Mouse (Mus musculus) thymus, adult 2 months (tissue): ENCODE data around the gene Phkg1.

Experiments
- CTCF ChIP-seq: fragments of 200-500 bp; IDR thresholded peaks from 2 replicates; pipeline ENCODE4 v1.5.1; 2012; ENCODE audit warnings: mild to moderate bottlenecking, control low read depth, low read length, moderate library complexity, borderline replicate concordance; ENCODE audit not compliant: control insufficient read depth, poor library complexity, insufficient read depth; ENCODE audit errors: extremely low read depth
- POLR2A ChIP-seq: fragments of 200-500 bp; IDR thresholded peaks from 2 replicates; pipeline ENCODE4 v1.6.1; 2012; ENCODE audit warnings: mild to moderate bottlenecking, low read length, control low read depth, moderate library complexity; ENCODE audit not compliant: control insufficient read depth, poor library complexity, insufficient read depth; ENCODE audit errors: extremely low read depth

DNA sequence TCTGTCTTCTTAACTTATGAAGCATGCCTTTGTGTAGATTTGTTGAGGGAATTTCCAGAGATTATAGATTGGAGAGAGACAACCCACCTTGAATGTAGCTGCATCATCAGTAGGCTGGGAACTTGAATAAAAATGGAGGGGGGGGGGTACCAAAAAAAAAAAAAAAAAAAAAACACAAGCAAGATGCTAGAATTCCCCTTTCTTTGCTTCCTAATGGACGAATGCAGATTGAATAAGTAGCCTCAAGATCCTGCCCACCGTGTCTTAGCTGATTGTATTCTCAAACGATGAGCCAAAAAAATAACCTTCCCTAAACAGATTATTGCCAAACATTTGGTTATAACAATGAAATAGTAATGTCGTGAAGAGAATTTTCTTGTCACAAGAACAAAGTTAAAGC lies 9.4 kb upstream of the Phkg1 start:
- no peak for TF ChIP-seq CTCF
- TF ChIP-seq POLR2A = no peak
